Mouse (Mus musculus): ENCODE results near the gene Sec16b.

Sec16b gene

GRCm38 (mm10) chr1:157506522-157506921 lies at the start of gene Sec16b:
Sec16b (plus strand) TSS chr1:157506728.
- peak; percentile 67 for DNase-seq (ENCODE audit: low read depth, low spot score)

- DNase-seq (ENCODE audit: low read depth, low spot score) = no peak
These were observed 48.7 kb upstream of the Sec16b start for GRCm38 (mm10) chr1:157457789-157458188.

GRCm38 (mm10) chr1:157458421-157459208 lies 47.9 kb upstream of the Sec16b start, which contains the start of gene Cryzl2:
Cryzl2 (plus strand) TSS chr1:157458577.
- peak; percentile 84 for DNase-seq (ENCODE audit: low read depth, low spot score)

GRCm38 (mm10) chr1:157459904-157460303 lies 46.6 kb upstream of the Sec16b start:
- no peak for DNase-seq (ENCODE audit: low read depth, low spot score)

- no peak for DNase-seq (ENCODE audit: low read depth, low spot score)
These were observed 45.3 kb upstream of the Sec16b start for GRCm38 (mm10) chr1:157461276-157461675.

- no peak for DNase-seq (ENCODE audit: low read depth, low spot score)
These were observed 44.2 kb upstream of the Sec16b start for GRCm38 (mm10) chr1:157462336-157462735.

GRCm38 (mm10) chr1:157465194-157465593 lies 41.3 kb upstream of the Sec16b start:
- peak; percentile 32 for DNase-seq (ENCODE audit: low read depth, low spot score)

- DNase-seq (ENCODE audit: low read depth, low spot score) = no peak
These were observed 38.7 kb upstream of the Sec16b start for GRCm38 (mm10) chr1:157467866-157468265.

- DNase-seq (ENCODE audit: low read depth, low spot score) = no peak
These were observed 35.7 kb upstream of the Sec16b start for GRCm38 (mm10) chr1:157470761-157471386.

- no peak for DNase-seq (ENCODE audit: low read depth, low spot score)
These were observed 33.8 kb upstream of the Sec16b start for GRCm38 (mm10) chr1:157472716-157473115.

GRCm38 (mm10) chr1:157474865-157475264 lies 31.7 kb upstream of the Sec16b start:
- no peak for DNase-seq (ENCODE audit: low read depth, low spot score)

GRCm38 (mm10) chr1:157476231-157476630 lies 30.3 kb upstream of the Sec16b start:
- no peak for DNase-seq (ENCODE audit: low read depth, low spot score)

- no peak for DNase-seq (ENCODE audit: low read depth, low spot score)
These were observed 26.4 kb upstream of the Sec16b start for GRCm38 (mm10) chr1:157480090-157480489.

- DNase-seq (ENCODE audit: low read depth, low spot score) = no peak
These were observed 25.6 kb upstream of the Sec16b start for GRCm38 (mm10) chr1:157480901-157481300.

GRCm38 (mm10) chr1:157481666-157482065 lies 24.9 kb upstream of the Sec16b start:
- no peak for DNase-seq (ENCODE audit: low read depth, low spot score)

- no peak for DNase-seq (ENCODE audit: low read depth, low spot score)
These were observed 22.4 kb upstream of the Sec16b start for GRCm38 (mm10) chr1:157484161-157484560.

GRCm38 (mm10) chr1:157500657-157501056 lies 5.9 kb upstream of the Sec16b start:
- DNase-seq (ENCODE audit: low read depth, low spot score) = no peak

- no peak for DNase-seq (ENCODE audit: low read depth, low spot score)
These were observed 5.1 kb upstream of the Sec16b start for GRCm38 (mm10) chr1:157501352-157501945.

- DNase-seq (ENCODE audit: low read depth, low spot score) = no peak
These were observed 3.5 kb upstream of the Sec16b start for GRCm38 (mm10) chr1:157503071-157503470.

GRCm38 (mm10) chr1:157506995-157507595 lies 567 bp downstream of the Sec16b start:
- DNase-seq (ENCODE audit: low read depth, low spot score) = peak; percentile 53

GRCm38 (mm10) chr1:157507814-157508213 lies 1.3 kb downstream of the Sec16b start:
- DNase-seq (ENCODE audit: low read depth, low spot score) = peak; percentile 43
